ENCODE assay signal across 8 mouse cellular contexts in genomic region chr1:60539272-60539671, GRCm38 (mm10).
"Had no signal": no experiment of that assay in that cellular context is flagged by ENCODE, and none has a peak within 500 bp of the region (broad histone marks: within the 10 kb centered on the region; RNA-seq: fewer than 3 reads in every experiment).

No protein-coding gene starts in this region.

- ATAC-seq: midbrain, embryonic 15.5 days had no signal

- DNase-seq: kidney, postnatal 10 days; kidney, postnatal 36 days; layer of hippocampus, postnatal 36 days; liver, embryonic 13.5 days; lung, adult 2 months; retina, postnatal 1 day; thymus, postnatal 36 days had no signal
